Mouse (Mus musculus) heart, embryonic 16.5 days (tissue): Measurements from ENCODE around the gene Slc25a34. TPM values are rescaled to one million over a fixed set of nuclear protein-coding genes. Genes with fewer than 3 reads are reported as not detected.
A peak's percentile ranks its signal among the peaks of the same experiment; 100 is the strongest.

Experiments
- ATAC-seq: fragments of 200-750 bp; cut with Nextera tagmentation; replicated peaks from 2 replicates; pipeline ENCODE4 v1.8.0; 2017; ENCODE audit warnings: moderate number of reproducible peaks; ENCODE audit not compliant: insufficient read depth, low FRiP score; ENCODE audit errors: extremely low read depth
- H3K27ac ChIP-seq: fragments of 300-500 bp; sonication (generic); 2 replicates; pipeline ENCODE4 v1.5.1; 2014; ENCODE audit warnings: mild to moderate bottlenecking, low read length, control low read depth, moderate library complexity
- H3K27me3 ChIP-seq: fragments of 300-500 bp; sonication (generic); 2 replicates; pipeline ENCODE4 v1.6.1; 2014; ENCODE audit warnings: low read length, mixed read lengths; ENCODE audit not compliant: control insufficient read depth, insufficient read depth
- H3K36me3 ChIP-seq: fragments of 300-500 bp; sonication (generic); 2 replicates; pipeline ENCODE4 v1.6.1; 2014; ENCODE audit not compliant: control insufficient read depth, insufficient read depth
- H3K4me1 ChIP-seq: fragments of 300-500 bp; sonication (generic); 2 replicates; pipeline ENCODE4 v1.6.1; 2014; ENCODE audit warnings: low read length, mixed read lengths; ENCODE audit not compliant: control insufficient read depth, insufficient read depth
- H3K4me2 ChIP-seq: fragments of 300-500 bp; sonication (generic); 2 replicates; pipeline ENCODE4 v1.6.1; 2014; ENCODE audit warnings: low read depth, mild to moderate bottlenecking, control low read depth, low read length
- H3K4me3 ChIP-seq: fragments of 300-500 bp; sonication (generic); 2 replicates; pipeline ENCODE4 v1.5.1; 2014; ENCODE audit warnings: mild to moderate bottlenecking, control low read depth, low read length
- H3K9ac ChIP-seq: fragments of 300-500 bp; sonication (generic); 2 replicates; pipeline ENCODE4 v1.6.1; 2014; ENCODE audit warnings: low read length, control low read depth
- H3K9me3 ChIP-seq: fragments of 300-500 bp; sonication (generic); replicated peaks from 2 replicates; pipeline ENCODE4 v1.6.1; 2016; ENCODE audit warnings: low read length; ENCODE audit not compliant: control insufficient read depth
- WGBS: fragments of 180-500 bp; shearing (Covaris S2); extraction: QIAGEN DNeasy Blood & Tissue Kit; methylation state at CpG from one replicate; pipeline ENCODE4 v1.1.7; 2014; 5-methylcytosine and 5-hydroxymethylcytosine counted together
- polyA plus RNA-seq: library from polyadenylated mRNA; unstranded; fragments of >200 nt; fragmentation: Nextera tagmentation; extraction: Ambion mirVana; gene quantifications from 2 replicates; pipeline ENCODE4 v1.2.1, GENCODE M21; 2015

Slc25a34 gene
- polyA plus RNA-seq, 1 experiment from 2014 or later: 1.3 TPM

- H3K36me3 ChIP-seq: peaks cover 9% of the 10 kb centered on the region; the same call in 1 of the 2 replicates
- 76% methylated on average over 4 of the region's 4 CpGs for WGBS
Measured at GRCm38 (mm10) chr4:141659739-141660138, 36.1 kb upstream of the Slc25a34 start.

GRCm38 (mm10) chr4:141658846-141659484 is 35.3 kb upstream of the Slc25a34 start:
- WGBS: 81% methylated on average over 6 of the region's 6 CpGs
- Histone ChIP-seq H3K27me3 (no peaks in the 10 kb centered on the region), H3K4me3 (no peak overlapping the region), H3K4me2 (no peak overlapping the region), H3K9ac (no peak overlapping the region), H3K4me1 (peaks cover 21% of the 10 kb centered on the region), H3K9me3 (no peaks in the 10 kb centered on the region), H3K27ac (no peak overlapping the region), H3K36me3 (peaks cover 9% of the 10 kb centered on the region; the same call in 1 of the 2 replicates)
- ATAC-seq: no peak

More at GRCm38 (mm10) chr4:141659739-141660138, 36.1 kb upstream of the Slc25a34 start:
- Histone ChIP-seq H3K9me3 (no peaks in the 10 kb centered on the region), H3K27me3 (no peaks in the 10 kb centered on the region), H3K9ac (no peak overlapping the region), H3K4me3 (no peak overlapping the region), H3K27ac (no peak overlapping the region), H3K4me2 (no peak overlapping the region), H3K4me1 (peaks cover 20% of the 10 kb centered on the region)
- no peak for ATAC-seq

GRCm38 (mm10) chr4:141656932-141657331 is 33.3 kb upstream of the Slc25a34 start:
- Histone ChIP-seq H3K9ac (no peak overlapping the region), H3K27ac (peak overlapping the region; percentile 31; the same call in 1 of the 2 replicates), H3K9me3 (no peaks in the 10 kb centered on the region), H3K4me3 (no peak overlapping the region), H3K4me1 (peaks cover 21% of the 10 kb centered on the region), H3K4me2 (no peak overlapping the region), H3K36me3 (peaks cover 9% of the 10 kb centered on the region; the same call in 1 of the 2 replicates), H3K27me3 (no peaks in the 10 kb centered on the region)
- no peak; the same call in 1 of the 2 replicates for ATAC-seq
- 78% methylated on average over 8 of the region's 8 CpGs for WGBS

- no peak overlapping the region for H3K4me2 ChIP-seq
- peaks cover 7% of the 10 kb centered on the region; the same call in 1 of the 2 replicates for H3K36me3 ChIP-seq
- H3K27me3 ChIP-seq: no peaks in the 10 kb centered on the region
- no peaks in the 10 kb centered on the region for H3K9me3 ChIP-seq
- H3K4me3 ChIP-seq: no peak overlapping the region
- 0 out of 2 replicates have a peak overlapping the region, but pooled peaks have one; percentile 20 for H3K9ac ChIP-seq
- H3K27ac ChIP-seq: peak overlapping the region; percentile 64
- H3K4me1 ChIP-seq: peaks cover 21% of the 10 kb centered on the region
- WGBS: 70% methylated on average over 12 of the region's 12 CpGs
- no peak; the same call in 1 of the 2 replicates for ATAC-seq
Measured at GRCm38 (mm10) chr4:141655908-141656608, 32.4 kb upstream of the Slc25a34 start.

DNA sequence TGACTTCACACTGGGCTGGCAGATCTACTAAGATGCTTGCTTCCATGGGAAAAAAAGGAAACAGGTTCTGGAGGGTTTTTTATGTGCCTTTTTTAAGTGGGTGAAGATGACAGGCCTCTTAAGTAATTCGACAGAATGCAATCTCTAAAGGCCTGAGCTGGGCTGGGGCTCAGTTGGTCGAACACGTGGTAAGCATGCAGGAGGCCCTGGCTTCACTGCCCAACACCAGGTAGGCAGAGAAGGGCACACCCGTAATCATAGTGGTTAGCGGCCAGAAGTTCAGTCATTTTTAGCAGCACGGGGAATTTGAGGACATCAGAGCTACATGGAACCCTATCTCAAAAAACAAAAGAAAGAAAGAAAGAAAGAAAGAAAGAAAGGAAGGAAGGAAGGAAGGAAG is 30.9 kb upstream of the Slc25a34 start:
- no peaks in the 10 kb centered on the region for H3K27me3 ChIP-seq
- 70% methylated on average over 6 of the region's 6 CpGs for WGBS
- H3K4me3 ChIP-seq: no peak overlapping the region
- peak overlapping the region; percentile 34; the same call in 1 of the 2 replicates for H3K27ac ChIP-seq
- no peak overlapping the region for H3K9ac ChIP-seq
- H3K9me3 ChIP-seq: no peaks in the 10 kb centered on the region
- H3K4me1 ChIP-seq: peaks cover 21% of the 10 kb centered on the region
- no peak overlapping the region for H3K4me2 ChIP-seq
- H3K36me3 ChIP-seq: no peaks in the 10 kb centered on the region
- no peak for ATAC-seq

- no peaks in the 10 kb centered on the region for H3K36me3 ChIP-seq
Measured at GRCm38 (mm10) chr4:141653813-141654212, 30.2 kb upstream of the Slc25a34 start.

DNA sequence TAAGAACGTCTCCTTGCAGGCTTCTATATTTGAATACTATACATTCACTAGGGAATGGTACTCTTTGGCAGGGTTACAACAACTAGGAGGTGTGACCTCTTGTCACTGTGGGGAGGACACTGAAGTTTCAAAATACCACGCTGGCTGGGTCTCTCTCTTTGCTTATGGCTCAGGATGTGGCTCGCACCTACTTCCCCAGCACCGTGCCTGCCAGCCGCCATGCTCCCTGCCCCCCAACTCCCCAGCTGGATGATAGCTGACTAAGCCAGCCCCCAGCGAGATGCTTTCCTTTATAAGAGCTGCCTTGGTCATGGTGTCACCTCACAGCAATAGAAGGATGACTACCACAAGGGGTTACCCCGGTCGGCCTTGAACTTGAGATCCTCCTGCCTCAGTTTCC is 29.4 kb upstream of the Slc25a34 start:
- ATAC-seq: no peak
- Histone ChIP-seq H3K9ac (no peak overlapping the region), H3K27me3 (no peaks in the 10 kb centered on the region), H3K27ac (no peak overlapping the region), H3K9me3 (no peaks in the 10 kb centered on the region), H3K4me1 (peaks cover 29% of the 10 kb centered on the region), H3K4me2 (no peak overlapping the region), H3K36me3 (no peaks in the 10 kb centered on the region), H3K4me3 (no peak overlapping the region)
- 72% methylated on average over 8 of the region's 8 CpGs for WGBS

More at GRCm38 (mm10) chr4:141653813-141654212, 30.2 kb upstream of the Slc25a34 start:
- H3K4me3 ChIP-seq: no peak overlapping the region
- 83% methylated on average over 13 of the region's 13 CpGs for whole genome bisulfite sequencing
- H3K4me2 ChIP-seq: no peak overlapping the region
- ATAC-seq: no peak
- peak overlapping the region; percentile 34; the same call in 1 of the 2 replicates for H3K27ac ChIP-seq
- H3K27me3 ChIP-seq: no peaks in the 10 kb centered on the region
- no peak overlapping the region for H3K9ac ChIP-seq
- H3K4me1 ChIP-seq: peaks cover 27% of the 10 kb centered on the region
- H3K9me3 ChIP-seq: no peaks in the 10 kb centered on the region

DNA sequence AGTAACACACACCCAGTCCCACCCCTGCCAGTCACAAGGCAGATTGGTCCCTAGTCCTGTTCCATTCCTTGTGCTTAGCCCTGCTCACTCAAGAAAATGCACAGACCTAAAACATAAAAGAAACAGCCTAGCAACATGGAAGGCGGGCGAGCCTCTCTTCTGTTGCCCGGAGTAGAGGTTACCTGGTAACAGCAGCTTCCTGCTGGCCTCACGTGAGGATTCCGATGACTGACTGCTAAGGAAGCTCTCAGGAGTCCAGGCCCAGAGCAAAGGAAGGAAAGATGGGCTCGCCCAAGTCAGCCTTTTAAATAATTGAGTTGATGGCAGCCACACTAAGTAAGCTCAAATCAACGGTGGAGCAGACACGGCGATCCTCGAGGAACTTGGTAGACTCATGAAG is 28.3 kb upstream of the Slc25a34 start:
- ATAC-seq: no peak
- Histone ChIP-seq H3K4me2 (no peak overlapping the region), H3K9me3 (no peaks in the 10 kb centered on the region), H3K9ac (no peak overlapping the region), H3K4me1 (peaks cover 26% of the 10 kb centered on the region), H3K4me3 (no peak overlapping the region), H3K27me3 (no peaks in the 10 kb centered on the region), H3K27ac (no peak overlapping the region), H3K36me3 (peaks cover 5% of the 10 kb centered on the region)
- WGBS: 83% methylated on average over 10 of the region's 10 CpGs

DNA sequence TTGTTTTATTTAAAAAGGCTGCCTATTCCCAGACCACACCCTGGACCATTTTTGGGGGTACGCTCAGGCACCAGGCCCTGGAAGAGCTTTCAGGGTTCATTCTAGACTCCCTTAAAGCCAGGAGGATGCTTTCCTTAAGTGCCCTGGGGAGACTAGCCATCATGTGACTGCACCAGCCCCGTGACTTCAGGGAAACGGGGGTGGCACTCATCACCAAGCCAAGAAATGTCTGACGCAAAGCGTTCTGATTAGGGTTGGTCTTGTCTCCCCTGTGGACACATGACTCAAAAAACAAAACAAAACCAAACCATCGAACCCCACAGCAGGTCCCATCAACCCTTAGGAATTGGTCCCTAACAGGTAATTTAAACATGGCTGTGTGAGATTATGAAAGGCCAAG is 27.7 kb upstream of the Slc25a34 start:
- no peak for ATAC-seq
- Histone ChIP-seq H3K4me3 (no peak overlapping the region), H3K27me3 (no peaks in the 10 kb centered on the region), H3K36me3 (peaks cover 6% of the 10 kb centered on the region), H3K4me2 (no peak overlapping the region), H3K9ac (no peak overlapping the region), H3K9me3 (no peaks in the 10 kb centered on the region), H3K4me1 (peaks cover 24% of the 10 kb centered on the region), H3K27ac (no peak overlapping the region)
- WGBS: 58% methylated on average over 6 of the region's 6 CpGs
